Mouse (Mus musculus) kidney, adult 18-20 months (tissue): ENCODE data around the gene Rab43.

Experiments used
- DNase-seq: peaks from one replicate; pipeline ENCODE4 v3.0.0; 2021

Gene Rab43

DNA sequence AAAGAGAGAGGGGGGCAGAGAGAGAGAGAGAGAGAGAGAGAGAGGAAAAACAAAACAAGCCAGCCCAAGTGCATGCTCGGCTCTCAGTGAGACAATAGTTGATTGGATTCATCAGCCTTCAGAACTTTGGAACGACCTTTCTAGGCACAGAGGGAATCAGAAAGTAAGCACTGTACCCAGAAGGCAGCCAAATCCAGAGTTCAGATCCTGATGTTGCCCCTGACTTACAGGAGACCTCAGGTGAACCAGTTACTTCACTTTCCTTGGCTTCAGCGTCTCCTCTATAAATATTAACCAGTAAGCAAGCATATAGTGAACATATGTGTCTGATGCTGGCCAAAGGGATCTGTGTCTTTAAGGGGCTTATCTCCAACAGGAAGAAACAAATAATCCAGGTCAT, 3.4 kb downstream of the Rab43 start:
- no peak for DNase-seq

DNA sequence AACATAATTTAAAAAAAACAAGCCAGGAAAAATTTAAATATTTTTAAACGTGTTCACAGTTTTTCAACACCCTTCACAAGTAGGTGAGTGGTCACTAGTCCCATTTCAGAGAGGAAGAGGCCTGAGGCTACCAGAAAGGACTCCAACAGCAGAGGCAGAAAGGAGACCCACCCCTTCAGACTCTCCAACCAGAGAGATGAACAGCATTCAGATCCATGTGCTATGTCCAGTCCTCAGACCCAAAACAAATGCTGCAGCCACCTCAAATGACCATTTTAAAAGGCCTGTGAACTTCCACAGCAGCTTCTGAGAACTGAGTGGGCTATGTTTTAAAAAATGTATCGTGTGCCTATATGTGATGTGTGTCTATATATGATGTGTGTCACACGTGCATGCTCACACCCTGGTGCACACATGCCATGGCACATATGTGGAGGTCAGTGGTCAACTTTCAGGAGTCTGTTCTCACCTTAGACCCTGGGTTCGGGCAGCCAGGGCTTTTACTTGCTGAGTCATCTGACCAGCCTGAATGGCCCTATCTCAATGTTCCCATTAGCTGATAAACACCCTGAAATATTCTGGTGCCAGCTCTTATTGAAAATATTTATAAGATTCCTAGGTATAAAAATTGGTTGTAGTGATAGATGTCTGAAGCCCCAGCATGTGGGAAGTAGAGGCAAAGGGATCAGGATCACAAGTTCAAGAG, 4.1 kb downstream of the Rab43 start:
- no peak for DNase-seq

DNA sequence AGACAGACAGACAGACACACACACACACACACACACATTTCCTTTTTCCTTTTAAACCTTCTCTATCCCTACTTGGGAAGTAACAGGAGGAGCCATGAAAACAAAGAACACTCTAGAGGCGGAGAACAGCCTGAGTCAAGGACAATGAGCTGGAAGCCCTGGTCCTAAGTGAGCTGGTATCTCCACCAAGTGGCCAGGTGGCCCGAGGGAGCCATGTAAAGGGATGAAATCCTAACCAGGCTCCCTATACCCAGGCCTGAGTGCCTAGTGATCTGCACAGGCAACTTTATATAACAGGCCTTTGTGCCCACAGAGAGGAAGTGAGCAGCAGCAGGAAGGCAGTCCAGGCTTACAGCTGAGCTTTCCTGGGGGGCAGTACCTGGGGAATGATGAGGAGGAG, 5.1 kb downstream of the Rab43 start:
- no peak for DNase-seq

DNA sequence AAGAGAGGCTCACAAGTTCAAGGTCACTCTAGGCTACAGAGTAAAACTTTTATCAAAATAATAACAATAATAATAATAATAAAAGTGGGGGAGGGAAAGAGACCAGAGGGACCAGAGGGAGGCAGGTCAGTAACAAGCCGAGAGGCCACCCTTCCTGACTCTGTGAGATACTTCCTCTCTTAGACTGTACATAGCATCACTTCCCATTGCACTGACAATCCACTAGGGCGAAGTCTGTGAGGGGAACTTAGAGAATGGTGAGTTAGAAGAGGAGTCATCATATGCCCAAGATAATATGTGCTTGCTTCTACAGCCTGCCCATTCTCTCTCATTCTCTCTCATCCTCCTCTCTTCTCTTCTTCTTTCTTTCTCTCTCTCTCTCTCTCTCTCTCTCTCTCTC, 5.9 kb downstream of the Rab43 start:
- DNase-seq = no peak

DNA sequence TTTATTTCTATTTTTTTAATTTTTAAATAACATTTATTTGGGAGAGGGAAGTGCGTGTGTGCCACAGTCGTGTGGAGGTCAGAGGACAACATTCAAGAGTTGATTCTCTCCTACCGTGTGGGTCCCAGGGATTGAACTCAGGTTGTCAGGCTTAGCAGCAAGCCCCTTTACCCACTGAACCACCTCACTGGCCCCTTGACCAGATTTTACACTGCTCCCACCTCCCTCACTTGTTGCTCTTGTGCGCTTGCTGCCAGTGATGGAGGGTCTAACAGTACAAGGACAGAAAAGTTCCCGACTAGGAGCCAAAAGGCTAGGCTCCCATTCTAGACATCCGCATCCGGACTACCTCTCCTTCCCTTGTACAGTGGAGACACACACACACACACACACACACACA, 6.5 kb downstream of the Rab43 start:
- no peak for DNase-seq

DNA sequence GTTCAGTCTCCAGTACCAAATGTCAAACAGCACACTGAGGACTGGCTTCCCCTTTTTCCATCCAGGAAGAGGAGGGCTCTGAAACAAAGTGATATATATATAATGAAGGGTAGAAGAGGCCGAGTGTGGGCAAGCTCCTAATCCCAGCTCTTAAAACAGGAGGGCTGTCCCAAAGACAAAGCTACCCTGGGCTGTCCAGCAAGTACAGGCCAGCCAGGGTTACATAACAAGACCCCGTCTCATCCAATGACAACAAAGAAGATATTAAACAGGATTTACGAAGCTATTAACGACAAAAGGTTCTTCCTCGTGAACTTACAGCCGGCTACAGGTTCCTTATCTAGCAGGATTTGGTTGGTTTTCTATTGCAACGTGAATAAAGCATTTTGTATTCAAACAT, 7.1 kb downstream of the Rab43 start:
- DNase-seq = no peak

DNA sequence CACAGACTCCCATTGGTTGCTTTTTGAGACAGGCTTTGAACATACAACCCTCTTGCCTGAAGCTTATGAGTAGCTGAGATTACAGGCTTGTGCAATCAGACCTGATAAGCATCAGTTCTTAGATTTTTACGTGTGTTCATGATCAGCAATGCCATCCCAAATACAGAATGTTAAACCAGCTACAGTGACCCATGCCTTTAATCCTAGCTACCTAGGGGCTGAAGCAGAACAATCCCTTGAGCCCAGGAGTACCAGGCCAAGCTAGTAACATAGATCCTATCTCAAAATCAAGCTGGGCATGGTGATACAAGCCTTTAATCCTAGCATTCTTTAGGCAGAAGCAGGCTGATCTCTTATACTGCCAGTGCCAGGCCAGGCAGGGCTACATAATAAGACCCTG, 7.9 kb downstream of the Rab43 start:
- no peak for DNase-seq

DNA sequence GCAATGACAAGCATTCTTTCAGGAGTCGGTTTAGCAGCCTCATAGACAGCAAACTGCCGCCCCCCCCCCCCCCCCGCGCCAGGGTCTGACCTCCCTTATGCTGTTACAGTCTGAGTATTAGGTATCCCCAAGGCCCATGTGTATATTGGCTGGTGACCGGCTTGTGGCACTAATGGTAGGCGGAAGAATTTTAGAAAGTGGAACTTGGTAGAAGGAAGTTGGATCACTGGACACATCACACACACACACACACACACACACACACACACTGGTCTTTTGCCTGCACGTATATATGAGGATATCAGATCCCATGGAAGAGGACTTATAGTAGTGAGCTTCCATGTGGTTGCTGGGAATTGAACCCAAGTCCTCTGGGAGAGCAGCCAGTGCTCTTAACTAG, 9.5 kb downstream of the Rab43 start:
- no peak for DNase-seq

DNA sequence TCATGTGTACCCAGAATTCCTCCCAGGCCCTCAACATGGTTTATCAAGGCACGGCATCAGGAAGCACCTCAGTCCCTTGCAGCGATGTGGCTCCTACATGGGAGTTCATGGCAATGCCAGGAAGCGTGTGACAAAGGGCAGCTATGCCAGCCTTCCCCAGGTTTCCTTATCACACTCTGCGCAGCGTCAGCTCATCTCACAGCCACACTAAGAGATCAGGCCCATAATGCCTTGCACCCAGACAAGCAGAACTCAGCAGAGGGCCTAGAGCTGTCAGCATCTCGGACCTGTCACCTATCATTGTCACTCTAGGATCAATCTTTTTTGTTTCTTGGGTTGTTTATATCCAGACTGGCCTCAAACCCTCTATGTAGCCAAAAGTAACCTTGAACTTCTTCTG, 12.4 kb downstream of the Rab43 start:
- no peak for DNase-seq

DNA sequence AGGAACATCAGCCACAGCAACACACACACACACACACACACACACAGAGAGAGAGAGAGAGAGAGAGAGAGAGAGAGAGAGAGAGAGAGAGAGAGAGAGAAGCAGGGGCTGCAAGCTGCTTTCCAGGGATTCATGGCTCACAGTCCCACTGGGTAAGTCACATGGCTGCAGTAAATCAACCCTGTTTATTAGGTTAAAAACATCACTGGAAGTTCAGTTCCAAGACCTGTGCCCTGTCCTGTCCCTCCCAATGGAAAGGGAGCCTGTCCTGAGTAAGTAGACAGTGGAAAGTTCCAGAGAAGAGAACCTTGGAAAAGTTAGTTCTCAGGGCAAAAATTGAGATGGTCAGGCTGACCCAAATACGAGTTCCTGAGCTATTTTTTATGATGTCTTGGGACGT, 14.6 kb downstream of the Rab43 start:
- DNase-seq = no peak

DNA sequence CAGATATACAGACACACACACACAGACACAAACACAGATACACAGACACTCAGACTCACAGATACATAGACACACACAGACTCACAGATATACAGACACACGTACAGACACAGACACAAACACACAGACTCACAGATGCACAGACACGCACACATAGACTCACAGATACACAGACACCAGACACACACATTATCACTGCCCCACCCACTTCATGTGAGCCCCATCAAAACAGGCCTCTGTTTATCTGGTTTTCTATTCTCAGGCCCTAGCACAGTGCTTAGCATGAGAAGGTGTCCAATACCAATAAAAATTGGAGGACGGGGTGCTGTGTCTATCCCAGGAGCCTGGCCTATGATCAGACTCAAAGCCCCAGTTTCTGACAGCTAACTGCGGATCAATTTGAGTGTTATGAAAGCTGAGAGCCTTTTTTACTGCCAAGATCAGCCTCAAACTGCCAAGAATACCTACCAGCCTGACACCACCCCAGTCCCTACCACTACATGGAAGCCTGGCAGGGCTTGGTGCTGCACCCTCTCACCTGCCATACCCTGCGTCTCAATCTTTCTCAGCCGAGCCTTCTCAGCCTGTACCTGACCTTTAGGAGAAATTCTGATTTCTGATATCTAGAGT, 15.6 kb downstream of the Rab43 start:
- DNase-seq = no peak

DNA sequence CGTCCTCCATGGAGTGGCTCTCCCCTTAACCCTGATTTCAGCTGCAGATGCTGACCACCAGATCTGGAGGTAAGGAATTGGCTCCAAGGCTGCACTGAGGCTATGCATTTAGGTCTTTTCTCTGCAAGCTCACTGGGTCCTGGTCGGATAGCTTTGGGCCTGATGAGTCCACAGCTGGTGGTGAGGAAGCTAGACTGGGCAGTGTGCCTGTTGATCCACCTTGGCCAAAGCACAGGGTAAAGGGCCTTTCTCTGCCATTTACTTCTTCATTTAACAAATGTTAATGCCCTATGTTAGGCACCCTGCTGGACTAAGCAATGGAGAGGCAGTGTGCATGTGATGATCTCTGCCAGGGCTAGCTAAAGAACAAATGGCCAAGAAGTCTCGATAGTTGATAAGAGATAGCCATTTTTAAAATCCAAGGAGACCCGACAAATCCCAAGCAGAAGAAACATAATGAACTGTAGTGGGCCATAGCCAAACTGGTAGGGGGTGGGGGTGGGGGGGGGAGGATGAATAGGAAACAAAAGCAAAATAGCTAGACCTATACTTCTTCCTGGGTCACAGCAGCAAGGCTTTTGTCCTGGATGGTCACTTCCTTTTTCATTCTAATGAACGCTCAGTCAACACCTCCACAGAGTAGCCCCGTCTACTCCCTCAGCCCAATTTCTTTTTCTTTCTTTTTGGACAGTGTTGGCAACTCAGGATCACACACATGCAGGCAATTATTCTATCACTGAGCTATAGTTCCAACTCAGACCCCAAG, 16.4 kb downstream of the Rab43 start:
- no peak for DNase-seq

DNA sequence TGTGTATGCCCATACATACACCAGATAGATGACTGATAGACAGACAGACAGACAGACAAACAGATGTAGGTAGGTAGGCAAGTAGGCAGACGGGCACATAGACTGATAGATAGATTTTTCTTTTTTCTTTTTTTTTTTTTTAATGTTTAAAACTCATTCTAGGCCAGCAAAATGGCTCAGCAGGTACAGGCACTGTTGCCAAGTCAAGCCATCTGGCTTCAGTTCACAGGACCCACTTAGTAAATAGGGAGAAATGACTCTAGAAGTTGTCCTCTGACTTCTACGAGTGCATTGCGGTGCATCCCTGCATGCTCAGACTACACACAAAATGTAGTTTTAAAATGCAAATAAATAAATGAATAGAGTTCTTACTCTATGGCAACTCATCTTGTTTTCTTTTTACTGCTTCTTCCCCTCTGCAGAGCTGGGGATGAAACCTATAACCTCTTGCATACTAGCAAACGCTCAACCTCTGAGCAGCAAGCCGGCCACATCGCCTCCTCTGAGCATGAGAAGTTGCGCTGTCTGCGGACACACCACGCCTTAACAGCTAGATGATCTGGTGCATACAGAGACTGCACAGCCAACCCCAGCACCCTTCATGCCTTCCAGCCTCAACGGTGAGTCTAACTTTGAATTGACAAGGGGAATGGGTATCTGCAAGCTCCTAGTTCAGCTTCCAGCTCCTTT, 18.0 kb downstream of the Rab43 start:
- DNase-seq = no peak

DNA sequence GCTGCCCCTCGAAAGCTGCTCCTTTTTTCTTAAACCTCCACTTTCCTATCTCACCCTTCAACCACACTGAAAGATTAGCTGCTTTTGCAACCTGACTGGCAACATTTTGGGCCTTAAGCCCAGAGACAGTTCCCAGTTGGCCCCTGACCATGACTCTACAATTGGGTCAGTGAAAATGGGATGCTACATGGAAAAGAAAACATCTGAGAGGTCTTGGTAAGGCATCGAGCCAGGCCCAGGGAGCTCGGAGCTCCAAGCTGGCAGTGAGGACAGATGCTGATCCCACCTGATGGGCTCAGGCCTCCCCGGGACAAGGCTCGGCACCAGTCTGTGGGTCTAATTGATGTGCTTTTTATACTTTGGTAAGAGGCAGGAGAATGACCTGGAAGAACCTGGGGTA, 20.1 kb downstream of the Rab43 start:
- no peak for DNase-seq

DNA sequence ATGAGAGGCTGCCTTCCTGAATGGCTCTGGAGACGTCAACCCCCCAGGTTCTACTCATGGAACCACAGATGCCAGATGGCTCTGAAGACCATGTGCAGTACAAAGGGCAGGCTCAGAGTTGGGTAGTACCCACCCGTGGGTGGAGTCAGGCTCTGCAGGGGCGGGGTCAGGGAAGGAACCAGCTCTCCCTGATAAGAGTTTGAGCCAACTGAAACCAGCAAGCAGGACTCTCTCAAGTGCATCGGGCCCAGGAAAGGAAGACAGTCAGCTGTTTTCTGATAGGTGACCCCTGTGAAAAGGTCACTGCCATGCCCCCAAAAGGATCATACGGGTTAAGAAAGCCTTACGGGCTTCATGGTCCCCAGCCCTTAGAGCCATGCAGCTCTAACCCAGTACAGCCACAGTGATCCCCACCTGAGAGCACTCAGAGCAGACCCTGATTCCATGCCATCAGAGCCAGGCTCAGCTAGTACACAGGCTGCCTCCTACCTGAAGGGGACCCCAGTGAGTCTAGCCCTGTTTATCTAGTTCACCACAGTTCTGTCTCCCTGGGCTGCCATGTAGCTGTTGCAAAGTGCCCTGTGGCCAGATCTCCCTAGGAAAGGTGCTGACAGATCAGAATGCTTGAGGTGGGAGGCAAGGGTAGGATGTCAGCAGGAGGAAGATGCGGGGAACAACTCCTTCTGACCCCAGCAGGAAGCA, 21.0 kb downstream of the Rab43 start:
- DNase-seq = peak; percentile 41

DNA sequence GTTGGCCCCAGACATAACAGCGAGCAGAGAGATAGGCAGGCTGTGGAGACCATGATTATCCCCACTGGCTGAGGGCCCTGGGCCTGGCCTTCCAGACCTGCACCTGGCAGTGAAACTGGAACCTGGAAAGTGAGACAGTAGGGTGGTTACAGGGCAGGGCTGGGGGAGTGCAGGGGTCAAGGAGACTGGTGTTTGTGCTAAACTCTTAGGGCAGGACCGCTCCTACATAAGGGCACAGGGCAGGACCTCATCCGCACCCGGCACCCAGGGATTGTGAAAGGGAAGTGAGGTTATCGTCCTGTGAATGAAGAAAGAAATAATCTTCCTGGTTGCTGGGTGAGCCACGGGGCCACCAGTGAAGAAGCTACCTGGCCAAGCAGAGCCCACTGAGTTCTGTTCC, 22.2 kb downstream of the Rab43 start:
- DNase-seq = no peak

DNA sequence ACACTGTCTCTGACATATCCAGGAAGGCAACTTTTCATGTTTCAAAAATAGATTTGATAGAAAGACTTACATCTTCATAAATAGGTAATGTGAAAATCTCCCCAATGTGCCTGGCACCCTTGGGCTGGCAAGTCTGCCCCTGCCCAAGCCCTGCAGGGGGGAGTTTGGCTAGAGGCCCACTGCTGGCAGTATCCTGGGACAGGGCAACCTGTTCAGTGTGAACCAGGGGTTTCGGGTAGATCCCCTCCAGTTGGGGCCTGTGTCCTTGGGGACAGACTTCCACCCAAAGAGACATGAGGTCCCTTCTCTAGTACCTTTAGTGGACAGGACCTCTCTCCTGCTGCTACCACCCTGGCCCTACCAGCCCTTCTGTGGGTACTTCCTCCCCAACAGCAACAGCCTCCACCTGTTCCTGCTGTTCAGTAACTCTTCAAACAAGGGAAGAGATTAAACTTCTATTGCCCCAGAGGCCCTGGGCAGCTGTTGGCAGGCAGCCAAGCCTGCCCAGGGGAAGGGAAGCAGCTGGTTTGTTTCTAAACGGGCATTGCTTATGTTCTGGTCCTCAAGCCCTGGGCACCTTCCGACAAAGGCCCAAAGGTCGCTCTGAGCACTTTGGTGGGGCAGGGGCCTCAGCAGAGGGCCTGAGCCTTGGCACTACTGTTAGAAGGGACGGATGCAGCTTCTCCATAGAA, 22.9 kb downstream of the Rab43 start:
- peak; percentile 67 for DNase-seq

DNA sequence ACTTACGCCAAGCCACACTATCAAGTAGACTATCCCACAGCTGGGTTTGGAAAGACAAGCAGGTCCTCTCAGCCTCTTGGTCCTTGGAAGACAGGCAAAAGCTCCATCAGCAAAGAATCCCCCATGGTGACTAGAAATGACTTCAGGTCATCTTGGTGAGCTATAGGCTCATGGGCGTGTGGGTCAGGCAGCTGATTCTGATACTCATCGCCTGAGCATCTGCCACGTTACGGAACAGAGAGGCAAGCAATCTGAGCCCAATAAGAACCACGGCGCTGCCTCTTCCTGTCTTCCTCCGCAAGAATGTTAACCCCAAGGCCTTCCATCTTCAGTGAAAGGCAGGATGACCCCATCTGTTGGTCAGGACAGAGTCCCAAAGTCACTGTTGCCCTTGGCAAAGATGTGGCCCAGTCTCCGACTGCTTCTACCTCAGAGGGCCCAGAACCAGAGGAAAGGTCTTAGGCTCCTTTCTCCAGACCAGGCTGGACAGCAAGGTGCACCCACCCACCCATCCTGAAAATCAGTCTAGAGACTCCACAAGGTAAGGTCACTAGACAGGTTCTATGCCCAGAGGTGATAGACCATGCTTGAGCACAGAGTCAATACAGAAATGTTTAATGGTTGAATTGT, 23.6 kb downstream of the Rab43 start:
- no peak for DNase-seq

DNA sequence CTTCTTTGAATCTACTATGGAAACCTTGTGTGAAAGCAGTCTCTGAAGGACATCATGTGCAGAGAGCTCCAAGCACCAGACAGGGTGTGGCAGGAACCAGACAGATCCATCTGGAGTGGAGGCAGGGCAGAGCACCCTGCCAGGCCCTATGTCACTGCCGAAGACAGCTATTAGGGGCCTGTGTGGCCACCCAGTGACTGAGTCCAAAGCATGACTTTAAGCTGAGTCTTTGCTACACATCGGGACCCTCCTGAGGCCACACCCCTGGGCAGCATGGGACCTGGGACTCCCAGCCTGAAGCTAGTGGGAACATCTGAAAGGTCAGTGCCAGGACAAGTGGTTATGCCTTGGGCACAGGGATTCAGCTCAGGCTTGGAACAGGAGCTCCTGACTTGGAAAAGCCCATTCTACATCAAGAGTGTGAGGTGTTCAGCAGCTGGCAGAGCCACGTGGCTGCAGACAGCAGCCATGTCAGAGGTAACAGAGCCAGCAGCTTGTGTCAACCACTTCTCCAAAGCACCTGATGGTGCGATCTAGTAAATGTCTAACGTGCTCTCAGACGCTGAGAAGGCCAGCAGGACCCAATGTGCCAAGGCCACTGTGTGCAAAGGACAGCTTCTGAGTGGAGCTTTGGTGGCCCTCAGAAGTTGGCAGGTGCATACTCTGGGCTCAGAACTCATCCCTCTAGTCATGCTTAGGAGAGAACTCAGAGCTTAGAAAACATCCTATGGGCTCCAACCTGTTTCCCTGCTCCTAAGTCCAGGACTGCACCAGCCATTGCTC, 24.7 kb downstream of the Rab43 start:
- DNase-seq = no peak

DNA sequence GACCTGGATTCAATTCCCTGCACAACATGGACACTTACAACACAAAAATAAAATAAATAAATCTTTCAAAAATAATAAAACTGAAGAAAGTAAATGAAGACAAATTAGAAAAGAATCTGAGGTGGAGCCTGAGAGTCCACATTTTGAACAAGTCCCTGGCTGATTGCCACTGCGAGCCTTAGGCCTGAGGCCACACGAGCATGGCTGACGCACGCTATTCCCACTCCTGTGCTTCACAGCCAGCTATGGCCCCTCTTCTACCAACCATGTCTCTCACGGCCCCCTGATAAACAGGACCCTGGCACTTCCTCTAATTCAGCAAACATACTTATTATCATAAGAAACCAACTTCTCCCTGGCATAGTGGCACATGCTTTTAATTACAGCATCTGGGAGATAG, 25.3 kb downstream of the Rab43 start:
- DNase-seq = no peak

DNA sequence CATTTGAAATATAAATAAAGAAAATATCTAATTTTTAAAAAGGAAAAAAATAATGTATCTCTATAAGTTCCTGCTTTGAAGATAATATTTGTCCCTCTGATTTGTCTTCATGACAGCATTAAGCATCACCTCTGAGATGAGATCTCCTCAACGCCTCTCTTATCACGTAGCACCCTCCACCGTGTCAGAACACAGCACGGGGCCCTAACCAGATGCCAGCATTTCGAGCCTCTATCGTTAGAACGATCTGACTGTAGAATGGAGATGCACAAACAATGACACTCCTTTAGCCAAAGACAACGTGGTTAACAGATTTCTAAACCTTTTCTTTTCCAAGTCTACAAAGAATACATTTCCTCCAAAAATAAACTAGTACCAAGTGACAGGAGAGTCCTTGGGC, 27.9 kb downstream of the Rab43 start:
- DNase-seq = no peak
